Mouse (Mus musculus) limb, embryonic 10.5 days (tissue): Measurements from ENCODE around the gene Wdr75. TPM values are rescaled to one million over a fixed set of nuclear protein-coding genes. Genes with fewer than 3 reads are reported as not detected.

ENCODE experiments used
- DNase-seq: peaks from one replicate; pipeline ENCODE4 v3.0.0-alpha.2; 2017; ENCODE audit warnings: low spot score
- H3K27ac ChIP-seq: fragments of 300-500 bp; sonication (generic); 2 replicates; pipeline ENCODE4 v1.5.1; 2016; ENCODE audit warnings: mild to moderate bottlenecking
- H3K27me3 ChIP-seq: fragments of 300-500 bp; sonication (generic); 2 replicates; pipeline ENCODE4 v1.6.1; 2016; ENCODE audit warnings: low read depth, mild to moderate bottlenecking; ENCODE audit not compliant: poor library complexity, severe bottlenecking
- H3K36me3 ChIP-seq: fragments of 300-500 bp; sonication (generic); 2 replicates; pipeline ENCODE4 v1.6.1; 2016; ENCODE audit warnings: mild to moderate bottlenecking, moderate library complexity
- H3K4me1 ChIP-seq: fragments of 300-500 bp; sonication (generic); 2 replicates; pipeline ENCODE4 v1.6.1; 2016
- H3K4me3 ChIP-seq: fragments of 300-500 bp; sonication (generic); 2 replicates; pipeline ENCODE4 v1.5.1; 2016; ENCODE audit warnings: mild to moderate bottlenecking, moderate library complexity
- H3K9me3 ChIP-seq: fragments of 300-500 bp; sonication (generic); replicated peaks from 2 replicates; pipeline ENCODE4 v1.6.1; 2016; ENCODE audit warnings: mild to moderate bottlenecking
- WGBS: fragments of 180-500 bp; shearing (Covaris S2); methylation state at CpG from one replicate; pipeline ENCODE4 v1.1.7; 2016; 5-methylcytosine and 5-hydroxymethylcytosine counted together
- polyA plus RNA-seq: library from polyadenylated mRNA; unstranded; fragments of >200 nt; fragmentation: Nextera tagmentation; extraction: Ambion mirVana; gene quantifications from 2 replicates; pipeline ENCODE4 v1.2.1, GENCODE M21; 2016

Wdr75 gene
- 100 and 104 TPM in 2 replicates for polyA plus RNA-seq

- Histone ChIP-seq H3K27me3 (no peaks in the 10 kb centered on the region), H3K4me3 (peak within 1 kb of the TSS; percentile 96), H3K4me1 (peaks cover 15% of the 10 kb centered on the region), H3K9me3 (no peaks in the 10 kb centered on the region), H3K27ac (peak within 1 kb of the TSS; percentile 95), H3K36me3 (peaks cover 29% of the 10 kb centered on the region)
- peak; percentile 95 for DNase-seq
- WGBS = under 1% methylated on average over 70 of the region's 70 CpGs
Measured at GRCm38 (mm10) chr1:45794969-45795908, at the start of gene Wdr75. Wdr75 (plus strand) TSS chr1:45795166.

- Histone ChIP-seq H3K27me3 (no peaks in the 10 kb centered on the region), H3K4me3 (no peak overlapping the region), H3K9me3 (no peaks in the 10 kb centered on the region), H3K4me1 (peaks cover 10% of the 10 kb centered on the region), H3K27ac (no peak overlapping the region), H3K36me3 (no peaks in the 10 kb centered on the region)
- no peak for DNase-seq
Measured at GRCm38 (mm10) chr1:45755902-45756301, 39.1 kb upstream of the Wdr75 start.

GRCm38 (mm10) chr1:45756707-45757106 is 38.3 kb upstream of the Wdr75 start:
- Histone ChIP-seq H3K27ac (no peak overlapping the region), H3K9me3 (no peaks in the 10 kb centered on the region), H3K4me1 (peaks cover 18% of the 10 kb centered on the region), H3K4me3 (no peak overlapping the region), H3K36me3 (no peaks in the 10 kb centered on the region), H3K27me3 (no peaks in the 10 kb centered on the region)
- DNase-seq = no peak

GRCm38 (mm10) chr1:45758011-45758410 is 37.0 kb upstream of the Wdr75 start:
- Histone ChIP-seq H3K4me3 (no peak overlapping the region), H3K4me1 (peaks cover 24% of the 10 kb centered on the region), H3K9me3 (no peaks in the 10 kb centered on the region), H3K36me3 (no peaks in the 10 kb centered on the region), H3K27me3 (no peaks in the 10 kb centered on the region), H3K27ac (no peak overlapping the region)
- no peak for DNase-seq
- 82% methylated on average over 1 of the region's 1 CpGs for WGBS

- no peak for DNase-seq
- WGBS = 15% methylated on average over 4 of the region's 4 CpGs
Measured at GRCm38 (mm10) chr1:45760667-45761467, 34.1 kb upstream of the Wdr75 start.

GRCm38 (mm10) chr1:45761468-45761795 is 33.5 kb upstream of the Wdr75 start:
- no peaks in the 10 kb centered on the region for H3K27me3 ChIP-seq
- no peaks in the 10 kb centered on the region for H3K36me3 ChIP-seq
- H3K4me3 ChIP-seq = no peak overlapping the region
- no peaks in the 10 kb centered on the region for H3K9me3 ChIP-seq
- H3K4me1 ChIP-seq = peaks cover 39% of the 10 kb centered on the region
- no peak for DNase-seq
- 18% methylated on average over 1 of the region's 1 CpGs for WGBS
- peak overlapping the region; percentile 85 for H3K27ac ChIP-seq

More at GRCm38 (mm10) chr1:45760667-45761467, 34.1 kb upstream of the Wdr75 start:
- H3K27me3 ChIP-seq = no peaks in the 10 kb centered on the region
- peak overlapping the region; percentile 85 for H3K27ac ChIP-seq
- H3K4me1 ChIP-seq = peaks cover 36% of the 10 kb centered on the region
- H3K4me3 ChIP-seq = no peak overlapping the region
- H3K36me3 ChIP-seq = no peaks in the 10 kb centered on the region
- H3K9me3 ChIP-seq = no peaks in the 10 kb centered on the region

- Histone ChIP-seq H3K27me3 (no peaks in the 10 kb centered on the region), H3K4me3 (no peak overlapping the region), H3K36me3 (peaks cover 8% of the 10 kb centered on the region; the same call in 1 of the 2 replicates), H3K27ac (peak overlapping the region; percentile 86), H3K9me3 (peaks cover 2% of the 10 kb centered on the region; the same call in 1 of the 2 replicates), H3K4me1 (peaks cover 45% of the 10 kb centered on the region)
- peak; percentile 55 for DNase-seq
- 24% methylated on average over 4 of the region's 4 CpGs for WGBS
Measured at GRCm38 (mm10) chr1:45765678-45766077, 29.3 kb upstream of the Wdr75 start.

GRCm38 (mm10) chr1:45766123-45766522 is 28.8 kb upstream of the Wdr75 start:
- peak; percentile 82 for DNase-seq
- no peaks in the 10 kb centered on the region for H3K27me3 ChIP-seq
- H3K4me3 ChIP-seq = no peak overlapping the region
- H3K4me1 ChIP-seq = peaks cover 41% of the 10 kb centered on the region
- WGBS = 26% methylated on average over 8 of the region's 8 CpGs
- H3K27ac ChIP-seq = peak overlapping the region; percentile 86
- H3K36me3 ChIP-seq = peaks cover 8% of the 10 kb centered on the region; the same call in 1 of the 2 replicates
- H3K9me3 ChIP-seq = peaks cover 2% of the 10 kb centered on the region; the same call in 1 of the 2 replicates

GRCm38 (mm10) chr1:45767533-45767932 is 27.4 kb upstream of the Wdr75 start:
- H3K27me3 ChIP-seq = no peaks in the 10 kb centered on the region
- WGBS = 24% methylated on average over 5 of the region's 5 CpGs
- peaks cover 2% of the 10 kb centered on the region; the same call in 1 of the 2 replicates for H3K9me3 ChIP-seq
- DNase-seq = peak; percentile 50
- H3K27ac ChIP-seq = peak overlapping the region; percentile 86
- H3K4me1 ChIP-seq = peaks cover 29% of the 10 kb centered on the region
- H3K36me3 ChIP-seq = peaks cover 8% of the 10 kb centered on the region; the same call in 1 of the 2 replicates
- H3K4me3 ChIP-seq = 0 out of 2 replicates have a peak overlapping the region, but pooled peaks have one; percentile 6

- Histone ChIP-seq H3K4me1 (peaks cover 34% of the 10 kb centered on the region), H3K27me3 (no peaks in the 10 kb centered on the region), H3K4me3 (no peak overlapping the region), H3K27ac (no peak overlapping the region), H3K9me3 (peaks cover 2% of the 10 kb centered on the region; the same call in 1 of the 2 replicates), H3K36me3 (peaks cover 8% of the 10 kb centered on the region; the same call in 1 of the 2 replicates)
- no peak for DNase-seq
- 96% methylated on average over 13 of the region's 13 CpGs for WGBS
Measured at GRCm38 (mm10) chr1:45769321-45769720, 25.6 kb upstream of the Wdr75 start.

GRCm38 (mm10) chr1:45770051-45770450 is 24.9 kb upstream of the Wdr75 start:
- 95% methylated on average over 2 of the region's 2 CpGs for WGBS
- DNase-seq = no peak

GRCm38 (mm10) chr1:45780606-45781288 is 14.2 kb upstream of the Wdr75 start:
- no peaks in the 10 kb centered on the region for H3K9me3 ChIP-seq
- no peak overlapping the region for H3K27ac ChIP-seq
- no peaks in the 10 kb centered on the region for H3K4me1 ChIP-seq
- no peaks in the 10 kb centered on the region for H3K27me3 ChIP-seq
- H3K4me3 ChIP-seq = no peak overlapping the region
- no peaks in the 10 kb centered on the region for H3K36me3 ChIP-seq
- no peak for DNase-seq
- 85% methylated on average over 4 of the region's 4 CpGs for WGBS

More at GRCm38 (mm10) chr1:45770051-45770450, 24.9 kb upstream of the Wdr75 start:
- no peak overlapping the region for H3K4me3 ChIP-seq
- peaks cover 8% of the 10 kb centered on the region; the same call in 1 of the 2 replicates for H3K36me3 ChIP-seq
- H3K27ac ChIP-seq = no peak overlapping the region
- no peaks in the 10 kb centered on the region for H3K27me3 ChIP-seq
- H3K4me1 ChIP-seq = peaks cover 30% of the 10 kb centered on the region
- H3K9me3 ChIP-seq = peaks cover 2% of the 10 kb centered on the region; the same call in 1 of the 2 replicates
